Mouse (Mus musculus): ENCODE measurements around the gene Bmp7. TPM values are rescaled to one million over a fixed set of nuclear protein-coding genes. Genes with fewer than 3 reads are reported as not detected.

Bmp7 gene
- polyA plus RNA-seq, 1 experiment from 2014 or later = 1.1 TPM

DNA sequence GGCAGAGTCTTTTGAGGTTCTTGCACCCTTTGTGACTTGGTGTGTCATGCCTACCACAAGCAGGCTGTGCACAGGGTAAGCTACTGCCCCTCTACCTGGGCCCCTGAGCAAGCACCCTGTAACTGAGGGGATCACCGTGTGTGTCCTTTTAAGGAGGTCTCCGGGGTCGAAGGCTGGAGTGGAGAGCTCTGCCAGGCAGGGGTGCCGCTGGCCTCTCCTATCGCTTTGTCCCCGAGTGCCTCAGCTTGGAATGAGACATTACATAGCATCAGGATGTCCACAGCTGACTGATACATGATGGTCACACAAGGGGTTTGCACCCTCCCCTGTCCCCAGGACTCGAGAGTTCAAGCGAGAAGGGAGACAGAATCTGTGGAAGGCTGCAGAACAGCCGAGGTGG, 96.2 kb downstream of the Bmp7 start:
- Histone ChIP-seq H3K9me3 (ENCODE audit: low read length) (no peaks in the 10 kb centered on the region), H3K4me2 (replicated peaks; ENCODE audit: low read depth, low read length) (no peak overlapping the region), H3K4me3 (ENCODE audit: low read depth, low read length) (no peak overlapping the region), H3K36me3 (ENCODE audit: insufficient read depth, low read length) (no peaks in the 10 kb centered on the region), H3K4me1 (ENCODE audit: insufficient read depth, low read depth, low read length) (no peaks in the 10 kb centered on the region), H3K27ac (ENCODE audit: low read length) (no peak overlapping the region), H3K27me3 (replicated peaks; ENCODE audit: insufficient read depth, low read length) (no peaks in the 10 kb centered on the region), H3K9ac (replicated peaks; ENCODE audit: low read depth) (no peak overlapping the region)
- WGBS = 71% methylated on average over 9 of the region's 9 CpGs
- no peak for ATAC-seq
- TF ChIP-seq EP300 (IDR thresholded peaks at IDR 0.05) = no peak
- no peak for TF ChIP-seq CTCF (IDR thresholded peaks at IDR 0.05)
- DNase-seq (ENCODE audit: low spot score) = no peak

DNA sequence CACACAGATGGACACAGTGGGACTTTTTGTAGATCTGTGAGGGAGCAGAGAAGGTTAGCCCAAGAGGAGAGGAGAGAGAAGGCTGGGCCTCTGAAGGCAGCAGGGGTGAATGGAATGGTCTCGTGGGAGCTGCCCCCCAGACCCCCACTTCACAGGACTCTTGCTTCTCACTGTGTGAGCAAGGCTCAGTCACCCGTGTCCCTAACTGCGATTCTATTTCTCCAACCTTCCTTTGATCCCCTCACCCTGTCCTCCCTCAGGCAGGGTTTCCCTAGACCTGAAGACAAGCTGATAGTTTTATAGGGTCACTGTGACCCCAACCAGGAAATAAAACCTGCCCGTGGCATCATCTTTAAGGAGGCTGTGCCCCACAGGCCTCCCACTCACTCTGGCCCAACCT, 97.8 kb downstream of the Bmp7 start:
- Histone ChIP-seq H3K9ac (replicated peaks; ENCODE audit: low read depth) (no peak overlapping the region), H3K4me1 (ENCODE audit: insufficient read depth, low read depth, low read length) (no peaks in the 10 kb centered on the region), H3K27ac (ENCODE audit: low read length) (no peak overlapping the region), H3K4me3 (ENCODE audit: low read depth, low read length) (no peak overlapping the region), H3K36me3 (ENCODE audit: insufficient read depth, low read length) (no peaks in the 10 kb centered on the region), H3K9me3 (ENCODE audit: low read length) (no peaks in the 10 kb centered on the region), H3K27me3 (replicated peaks; ENCODE audit: insufficient read depth, low read length) (no peaks in the 10 kb centered on the region), H3K4me2 (replicated peaks; ENCODE audit: low read depth, low read length) (no peak overlapping the region)
- DNase-seq (ENCODE audit: low spot score) (no peak), ATAC-seq (no peak)
- TF ChIP-seq EP300 (IDR thresholded peaks at IDR 0.05) = no peak
- TF ChIP-seq CTCF (IDR thresholded peaks at IDR 0.05) = no peak
- 58% methylated on average over 4 of the region's 4 CpGs for WGBS

DNA sequence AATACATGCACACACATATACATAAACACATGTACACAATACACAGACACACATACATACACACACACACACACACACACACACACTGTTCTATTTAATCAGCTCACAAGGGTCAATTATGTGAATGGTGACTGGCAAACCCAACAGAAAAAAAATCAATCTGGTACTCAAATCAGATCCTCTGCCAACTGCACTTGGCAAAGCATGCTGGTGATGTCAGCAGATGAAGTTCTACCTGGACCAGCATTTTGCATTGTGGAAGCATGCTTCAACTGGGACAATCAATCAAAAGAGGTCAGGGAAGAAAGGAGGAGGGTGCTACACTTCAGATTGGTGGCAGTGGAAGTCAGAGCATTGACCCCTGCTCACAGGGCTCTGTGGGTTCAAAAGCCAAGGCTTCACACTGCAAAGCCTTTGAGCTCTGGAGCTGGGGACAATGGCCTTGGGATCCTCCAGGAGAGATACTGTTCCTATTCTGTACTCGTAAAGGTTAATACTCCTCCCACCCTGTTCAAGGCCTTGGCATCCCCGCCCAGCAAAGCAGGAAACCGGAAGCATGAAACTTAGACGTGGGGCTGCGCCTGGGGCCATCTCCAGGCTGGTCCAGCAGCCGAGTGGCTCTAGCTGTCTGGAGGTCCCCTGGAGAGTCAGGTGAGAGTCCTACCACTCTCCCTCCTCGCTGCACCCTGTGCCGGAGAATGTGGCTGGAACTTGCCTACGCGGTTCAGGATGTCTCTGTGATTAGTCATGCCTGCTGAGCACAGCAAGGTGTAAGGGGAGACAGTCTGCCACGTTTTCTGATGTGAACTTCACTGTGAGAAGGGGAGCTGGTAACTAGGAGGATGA, 99.0 kb downstream of the Bmp7 start:
- Histone ChIP-seq H3K4me1 (ENCODE audit: insufficient read depth, low read depth, low read length) (no peaks in the 10 kb centered on the region), H3K9ac (replicated peaks; ENCODE audit: low read depth) (no peak overlapping the region), H3K27me3 (replicated peaks; ENCODE audit: insufficient read depth, low read length) (no peaks in the 10 kb centered on the region), H3K4me3 (ENCODE audit: low read depth, low read length) (no peak overlapping the region), H3K27ac (ENCODE audit: low read length) (no peak overlapping the region), H3K9me3 (ENCODE audit: low read length) (no peaks in the 10 kb centered on the region), H3K36me3 (ENCODE audit: insufficient read depth, low read length) (no peaks in the 10 kb centered on the region), H3K4me2 (replicated peaks; ENCODE audit: low read depth, low read length) (no peak overlapping the region)
- TF ChIP-seq EP300 (IDR thresholded peaks at IDR 0.05) (no peak), CTCF (IDR thresholded peaks at IDR 0.05) (no peak)
- 48% methylated on average over 11 of the region's 11 CpGs for WGBS
- DNase-seq (ENCODE audit: low spot score) = no peak
- ATAC-seq = no peak

DNA sequence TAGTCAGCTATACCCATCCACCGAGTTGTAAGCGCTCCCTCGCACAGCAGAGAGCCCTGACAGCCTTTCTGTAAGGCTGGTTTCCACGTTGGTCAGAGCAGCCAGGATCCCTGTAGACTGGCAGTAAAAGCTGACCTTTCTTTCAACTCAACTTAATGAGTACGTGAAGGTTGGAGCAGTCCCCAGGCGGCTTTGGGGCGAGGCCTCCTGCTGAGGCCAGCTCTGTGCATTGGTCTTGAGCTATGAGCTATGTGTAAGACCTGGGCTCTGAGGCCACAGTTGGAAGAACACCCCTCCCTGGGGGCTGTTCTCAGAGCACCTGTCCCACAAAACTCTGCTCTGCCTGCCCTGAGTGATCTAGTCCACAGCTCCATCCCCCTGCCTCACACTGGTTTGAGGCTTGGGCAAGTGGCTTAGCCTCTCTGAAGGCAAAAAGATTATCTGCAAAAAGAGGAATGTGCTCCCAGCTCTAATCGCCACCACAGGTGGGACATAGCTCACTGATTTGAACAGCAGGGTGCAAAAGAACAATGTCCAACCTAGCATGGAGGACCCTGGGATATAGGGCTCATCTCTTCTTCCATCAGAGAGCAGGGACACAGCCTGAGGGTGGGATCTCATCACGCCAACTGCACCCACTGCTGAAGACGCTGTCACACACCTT, 100.7 kb downstream of the Bmp7 start:
- no peak overlapping the region for H3K4me2 ChIP-seq (replicated peaks; ENCODE audit: low read depth, low read length)
- no peaks in the 10 kb centered on the region for H3K9me3 ChIP-seq (ENCODE audit: low read length)
- H3K4me3 ChIP-seq (ENCODE audit: low read depth, low read length) = no peak overlapping the region
- no peaks in the 10 kb centered on the region for H3K27me3 ChIP-seq (replicated peaks; ENCODE audit: insufficient read depth, low read length)
- whole genome bisulfite sequencing = 44% methylated on average over 10 of the region's 10 CpGs
- no peak for TF ChIP-seq CTCF (IDR thresholded peaks at IDR 0.05)
- no peak for DNase-seq (ENCODE audit: low spot score)
- H3K36me3 ChIP-seq (ENCODE audit: insufficient read depth, low read length) = no peaks in the 10 kb centered on the region
- no peak overlapping the region for H3K9ac ChIP-seq (replicated peaks; ENCODE audit: low read depth)
- no peaks in the 10 kb centered on the region for H3K4me1 ChIP-seq (ENCODE audit: insufficient read depth, low read depth, low read length)
- no peak overlapping the region for H3K27ac ChIP-seq (ENCODE audit: low read length)
- ATAC-seq = no peak

DNA sequence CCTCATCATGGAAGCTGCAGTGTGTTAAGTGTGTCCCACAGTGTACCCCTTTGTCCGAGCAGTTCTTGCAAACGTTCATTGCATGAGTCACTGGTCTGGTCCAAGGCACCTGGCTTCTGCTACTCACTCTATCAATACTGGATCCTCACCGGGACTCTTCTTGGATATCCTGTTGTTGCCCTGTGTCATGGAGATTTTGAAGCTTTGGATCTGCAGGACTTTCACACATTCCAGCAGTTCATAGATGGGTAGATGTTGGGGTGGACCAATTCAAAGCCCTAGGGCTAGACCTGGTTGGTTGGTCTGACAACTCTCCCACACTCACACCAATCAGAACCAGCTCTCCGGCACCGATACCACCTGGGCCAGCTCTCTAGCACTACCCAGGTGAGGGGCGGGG, 103.6 kb downstream of the Bmp7 start:
- no peak overlapping the region for H3K4me3 ChIP-seq (ENCODE audit: low read depth, low read length)

DNA sequence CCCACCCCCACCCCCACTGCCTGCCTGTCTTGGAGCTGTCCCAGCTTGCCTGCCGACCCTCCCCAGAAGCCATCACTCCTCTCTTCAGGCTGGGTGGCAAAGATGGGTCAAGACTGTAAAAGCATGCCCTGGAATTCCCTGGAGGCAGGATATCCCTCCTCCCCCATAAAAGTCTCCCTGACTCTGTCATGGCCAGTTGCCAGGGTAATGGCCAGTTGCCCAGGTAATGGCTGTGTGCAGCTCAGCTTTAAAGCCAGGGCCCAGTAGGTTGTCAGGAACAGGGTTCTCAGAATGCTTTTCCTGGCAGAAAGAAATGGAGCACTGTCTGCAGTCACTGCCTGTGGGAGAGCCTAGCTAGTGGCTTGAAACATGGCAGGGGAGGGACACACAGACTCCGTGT, 106.9 kb downstream of the Bmp7 start:
- TF ChIP-seq CTCF (IDR thresholded peaks at IDR 0.05) (no peak), EP300 (IDR thresholded peaks at IDR 0.05) (no peak)
- Histone ChIP-seq H3K27me3 (replicated peaks; ENCODE audit: insufficient read depth, low read length) (no peaks in the 10 kb centered on the region), H3K9ac (replicated peaks; ENCODE audit: low read depth) (no peak overlapping the region), H3K9me3 (ENCODE audit: low read length) (no peaks in the 10 kb centered on the region), H3K27ac (ENCODE audit: low read length) (no peak overlapping the region), H3K4me2 (replicated peaks; ENCODE audit: low read depth, low read length) (no peak overlapping the region), H3K4me1 (ENCODE audit: insufficient read depth, low read depth, low read length) (no peaks in the 10 kb centered on the region), H3K4me3 (ENCODE audit: low read depth, low read length) (no peak overlapping the region), H3K36me3 (ENCODE audit: insufficient read depth, low read length) (no peaks in the 10 kb centered on the region)
- DNase-seq (ENCODE audit: low spot score) (no peak), ATAC-seq (no peak)
- 17% methylated on average over 2 of the region's 2 CpGs for WGBS

More for the DNA sequence above, 103.6 kb downstream of the Bmp7 start:
- Histone ChIP-seq H3K9me3 (ENCODE audit: low read length) (no peaks in the 10 kb centered on the region), H3K27me3 (replicated peaks; ENCODE audit: insufficient read depth, low read length) (no peaks in the 10 kb centered on the region), H3K27ac (ENCODE audit: low read length) (no peak overlapping the region), H3K4me2 (replicated peaks; ENCODE audit: low read depth, low read length) (no peak overlapping the region), H3K4me1 (ENCODE audit: insufficient read depth, low read depth, low read length) (no peaks in the 10 kb centered on the region), H3K36me3 (ENCODE audit: insufficient read depth, low read length) (no peaks in the 10 kb centered on the region), H3K9ac (replicated peaks; ENCODE audit: low read depth) (no peak overlapping the region)
- 81% methylated on average over 6 of the region's 6 CpGs for WGBS
- no peak for TF ChIP-seq EP300 (IDR thresholded peaks at IDR 0.05)
- TF ChIP-seq CTCF (IDR thresholded peaks at IDR 0.05) = no peak
- no peak for DNase-seq (ENCODE audit: low spot score)
- no peak for ATAC-seq

All from lung, postnatal 0 days (tissue).